Mouse (Mus musculus) cerebral cortex, adult 2 months (tissue): ENCODE data around the gene Plcl1.

Source experiments
- WGBS: fragments of 180-500 bp; shearing (Covaris S2); methylation state at CpG from one replicate; pipeline ENCODE4 v1.1.7; 2018; 5-methylcytosine and 5-hydroxymethylcytosine counted together

The Plcl1 gene

GRCm38 (mm10) chr1:55525748-55526147 is 120.0 kb downstream of the Plcl1 start:
- 98% methylated on average over 2 of the region's 2 CpGs for WGBS

GRCm38 (mm10) chr1:55528547-55529304 is 123.0 kb downstream of the Plcl1 start:
- WGBS, result 34% methylated on average over 7 of the region's 7 CpGs

GRCm38 (mm10) chr1:55533823-55534222 is 128.1 kb downstream of the Plcl1 start:
- WGBS, result 63% methylated on average over 1 of the region's 1 CpGs

- WGBS, result 83% methylated on average over 3 of the region's 3 CpGs
These were observed 148.7 kb downstream of the Plcl1 start for GRCm38 (mm10) chr1:55554405-55554804.

- WGBS, result 63% methylated on average over 7 of the region's 7 CpGs
These were observed 152.2 kb downstream of the Plcl1 start for GRCm38 (mm10) chr1:55557960-55558359.

- 43% methylated on average over 1 of the region's 1 CpGs for WGBS
These were observed 152.7 kb downstream of the Plcl1 start for GRCm38 (mm10) chr1:55558409-55558808.

DNA sequence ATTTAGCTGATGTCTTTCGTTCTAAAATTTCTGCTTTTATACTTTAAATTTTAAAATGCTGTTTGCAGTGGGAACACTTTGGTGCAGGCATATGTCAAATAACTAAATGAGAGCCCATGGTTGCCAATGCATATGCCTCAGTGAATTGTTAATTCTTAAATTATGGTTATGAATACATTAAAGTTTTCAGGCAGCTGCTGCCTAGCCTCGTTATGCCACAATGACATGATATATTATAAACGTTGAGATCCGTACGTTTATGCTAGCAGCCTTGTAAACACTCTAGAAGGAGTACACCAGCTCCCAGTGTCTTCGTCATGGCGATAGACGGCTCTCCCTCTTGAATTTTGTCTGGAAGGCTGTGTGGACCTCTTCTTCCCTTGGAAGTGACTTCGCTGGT is 154.3 kb downstream of the Plcl1 start:
- 68% methylated on average over 9 of the region's 9 CpGs for WGBS

DNA sequence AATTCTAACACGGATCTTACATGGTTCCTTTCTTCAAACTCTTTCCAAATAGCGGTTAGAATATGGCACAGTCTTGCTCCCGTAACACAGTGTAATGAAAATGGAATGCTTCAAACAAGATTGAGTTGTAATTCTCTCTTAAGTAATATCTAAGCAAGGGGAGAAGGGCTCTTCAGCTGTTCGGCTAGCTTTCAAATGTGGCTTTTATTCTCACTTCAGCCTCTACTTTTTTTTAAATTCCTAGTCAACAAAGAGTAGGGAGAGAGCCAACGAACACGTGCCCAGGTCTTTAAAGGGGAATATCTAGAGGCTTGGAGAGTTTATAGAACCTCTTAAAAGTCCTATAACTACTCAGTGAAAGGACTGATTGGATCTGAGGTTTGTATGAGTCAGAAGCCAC is 160.2 kb downstream of the Plcl1 start:
- 81% methylated on average over 6 of the region's 6 CpGs for WGBS

GRCm38 (mm10) chr1:55567801-55568360 is 162.2 kb downstream of the Plcl1 start:
- 72% methylated on average over 5 of the region's 5 CpGs for WGBS

DNA sequence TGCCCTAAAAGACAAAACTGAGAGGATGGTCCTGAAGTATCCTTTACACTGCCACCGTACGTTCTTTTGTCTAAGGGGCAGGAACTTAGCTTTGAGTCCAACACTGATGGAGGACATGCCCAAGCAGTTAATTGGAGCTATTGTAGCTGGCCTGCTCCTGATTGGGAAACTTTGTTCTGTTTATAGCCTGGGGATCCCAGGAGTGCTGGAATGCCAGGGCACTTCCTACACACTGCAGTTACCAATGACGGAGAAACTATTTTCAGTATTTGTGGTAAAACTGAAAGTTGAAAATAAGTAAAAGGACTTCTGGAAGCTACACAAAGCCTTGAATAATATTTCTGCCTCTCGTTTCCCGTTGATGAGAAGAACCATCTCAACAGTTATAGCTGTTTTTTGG is 164.5 kb downstream of the Plcl1 start:
- 35% methylated on average over 5 of the region's 5 CpGs for WGBS

- WGBS, result 87% methylated on average over 4 of the region's 4 CpGs
These were observed 165.7 kb downstream of the Plcl1 start for GRCm38 (mm10) chr1:55571399-55571798.

DNA sequence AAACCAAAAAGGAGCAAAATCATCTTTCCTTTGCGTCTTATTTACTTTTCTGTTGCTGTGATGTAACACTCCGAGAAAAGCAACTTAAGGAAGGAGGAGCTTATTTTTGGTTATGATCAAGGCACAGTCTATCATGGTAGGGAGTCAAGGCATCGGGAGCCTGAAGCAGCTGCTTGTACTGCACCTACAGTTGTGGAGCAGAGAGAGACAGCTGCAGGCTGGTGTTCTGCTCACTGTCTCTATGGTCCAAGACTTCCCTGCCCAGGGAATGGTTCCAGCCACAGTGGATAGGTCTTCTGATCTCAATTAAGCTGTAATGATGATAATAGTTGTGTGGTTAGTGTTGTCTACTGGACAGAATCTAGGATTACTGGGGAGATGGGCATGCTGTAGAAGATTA is 166.9 kb downstream of the Plcl1 start:
- WGBS, result 87% methylated on average over 3 of the region's 3 CpGs

DNA sequence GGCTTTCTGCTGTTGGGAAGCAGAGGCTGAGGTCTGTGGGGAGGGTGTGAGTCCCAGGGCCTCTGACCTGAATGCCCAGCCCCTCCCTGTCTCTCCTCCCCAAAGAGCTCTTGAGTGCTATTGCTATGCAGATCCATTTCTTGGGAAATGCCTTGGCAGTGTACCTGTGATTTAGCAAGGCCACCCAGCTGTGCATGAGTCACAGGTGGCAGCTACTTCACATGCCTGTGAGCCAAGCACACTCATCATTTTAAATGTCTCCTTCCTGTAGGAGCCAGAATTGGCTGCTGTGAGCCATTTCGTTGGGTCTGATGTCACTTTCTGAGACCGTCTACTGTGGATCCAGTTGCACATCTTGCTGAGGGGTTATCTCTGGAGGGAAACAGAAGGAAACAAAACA is 170.2 kb downstream of the Plcl1 start:
- WGBS, result 44% methylated on average over 2 of the region's 2 CpGs

GRCm38 (mm10) chr1:55581752-55582151 is 176.0 kb downstream of the Plcl1 start:
- 61% methylated on average over 2 of the region's 2 CpGs for WGBS

DNA sequence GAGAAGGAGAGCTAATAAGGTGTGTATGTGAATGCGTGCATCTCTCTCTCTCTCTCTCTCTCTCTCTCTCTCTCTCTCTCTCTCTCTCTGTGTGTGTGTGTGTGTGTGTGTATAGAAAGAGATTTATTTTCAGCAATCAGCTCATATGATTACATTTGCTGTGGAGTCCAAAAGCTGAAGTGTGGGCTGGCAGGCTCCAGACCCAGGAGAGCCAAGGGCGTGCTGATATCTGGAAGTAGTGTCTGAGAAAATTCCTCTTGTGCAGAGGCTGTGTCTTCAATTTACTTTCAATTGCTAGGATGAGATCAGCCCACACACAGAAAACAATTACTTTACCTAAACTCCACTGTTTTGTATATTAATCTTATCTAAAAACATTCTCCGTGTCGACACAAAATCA is 179.7 kb downstream of the Plcl1 start:
- 93% methylated on average over 4 of the region's 4 CpGs for WGBS

DNA sequence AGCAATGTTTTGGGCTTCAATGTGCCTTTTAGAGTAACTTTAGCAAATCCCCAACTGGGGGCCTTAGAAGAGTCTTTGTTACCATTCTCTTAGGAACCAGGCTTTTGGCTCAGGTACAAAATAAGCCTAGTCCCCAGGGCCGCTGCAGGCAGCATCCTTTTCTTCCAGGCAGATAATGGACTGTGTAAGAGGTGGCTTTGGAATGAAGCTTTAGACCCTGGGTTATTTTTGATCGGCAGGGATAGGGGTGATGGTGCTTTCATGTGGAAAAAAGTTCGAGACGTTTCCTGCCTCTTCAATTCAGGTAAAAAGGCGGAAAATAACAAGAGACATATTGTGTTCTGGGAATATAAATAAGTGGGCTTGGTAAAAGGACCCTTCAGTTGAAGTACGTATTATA is 182.4 kb downstream of the Plcl1 start:
- 61% methylated on average over 6 of the region's 6 CpGs for WGBS

DNA sequence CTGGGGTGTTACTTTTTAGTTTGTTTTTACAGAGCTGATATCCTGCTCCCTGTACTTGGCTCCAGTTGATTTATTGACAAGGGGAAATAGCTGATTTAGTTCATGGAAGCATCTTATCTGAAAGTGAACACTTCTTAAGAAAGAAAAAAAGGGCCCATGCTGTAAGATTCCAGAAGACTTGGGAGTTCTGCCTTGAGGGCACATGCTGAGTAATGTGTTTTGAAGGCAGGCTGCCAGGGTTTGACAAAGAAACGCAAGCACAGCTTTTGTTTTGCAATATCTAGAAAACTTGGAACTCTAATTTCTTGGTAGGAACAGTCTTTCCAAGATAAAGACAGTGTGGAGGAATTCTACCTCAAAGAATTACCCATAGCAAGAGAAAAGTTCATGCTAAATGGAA is 194.8 kb downstream of the Plcl1 start:
- WGBS, result 34% methylated on average over 1 of the region's 1 CpGs

- WGBS, result 91% methylated on average over 4 of the region's 4 CpGs
These were observed 198.9 kb downstream of the Plcl1 start for GRCm38 (mm10) chr1:55604593-55604992.

DNA sequence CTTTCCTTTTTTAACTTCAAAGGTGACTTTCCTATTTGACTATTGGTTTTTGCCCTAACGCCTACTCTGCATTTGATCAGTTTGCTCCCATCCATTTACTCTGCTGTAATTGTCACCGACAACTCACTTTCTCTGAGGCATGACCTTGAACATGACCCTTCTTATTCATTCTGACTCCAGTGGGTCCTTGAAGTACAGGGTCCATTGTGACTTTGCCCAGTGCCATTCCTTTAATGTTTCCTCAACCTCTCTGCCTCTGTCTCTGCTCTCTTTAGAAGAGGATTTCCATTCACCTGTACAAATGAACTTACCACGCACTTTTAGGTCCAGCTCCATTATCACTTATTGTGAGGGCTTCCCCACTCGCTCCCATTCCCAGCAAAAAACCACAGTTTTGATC is 199.7 kb downstream of the Plcl1 start:
- 91% methylated on average over 4 of the region's 4 CpGs for WGBS

DNA sequence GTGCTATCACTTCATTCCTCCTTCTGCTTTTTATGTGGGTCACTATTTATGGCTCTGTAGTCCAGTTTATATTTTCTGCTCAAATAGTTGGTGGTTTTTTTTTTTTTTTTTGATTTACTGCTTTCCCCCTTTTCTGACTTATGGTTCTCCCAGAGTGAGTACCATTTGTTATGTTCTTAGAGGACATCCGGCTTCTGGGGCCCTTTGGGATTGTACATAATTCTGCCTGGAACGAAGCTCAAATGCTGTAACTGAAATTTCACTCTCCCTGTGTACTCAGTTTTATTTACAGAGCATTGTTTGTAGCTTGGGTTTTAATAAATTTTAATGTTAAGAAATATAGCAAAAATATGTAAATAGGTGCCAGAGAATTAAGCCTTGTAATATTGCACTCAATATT is 200.2 kb downstream of the Plcl1 start:
- WGBS, result 75% methylated on average over 2 of the region's 2 CpGs

- 55% methylated on average over 8 of the region's 8 CpGs for WGBS
These were observed 200.7 kb downstream of the Plcl1 start for GRCm38 (mm10) chr1:55606405-55606804.

GRCm38 (mm10) chr1:55612759-55613328 is 207.1 kb downstream of the Plcl1 start:
- WGBS, result 80% methylated on average over 6 of the region's 6 CpGs

DNA sequence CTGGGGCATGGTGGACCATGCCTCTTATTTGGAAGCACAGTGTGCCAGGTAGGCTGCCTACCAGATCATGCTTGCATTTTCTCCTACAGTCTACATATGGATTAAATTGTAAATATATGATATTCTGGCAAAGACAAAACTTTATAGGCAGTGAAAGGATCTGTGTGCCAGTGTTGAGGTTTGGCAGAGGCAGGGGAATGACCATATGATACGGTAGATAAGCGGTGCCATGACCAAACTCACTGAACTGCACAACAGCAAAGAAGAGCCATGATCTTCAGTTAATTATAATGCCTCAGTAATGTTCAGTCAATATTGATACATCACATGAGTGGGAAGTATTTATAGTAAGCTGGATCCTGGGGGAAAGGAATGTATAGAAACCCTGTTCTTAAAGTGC is 212.1 kb downstream of the Plcl1 start:
- 94% methylated on average over 2 of the region's 2 CpGs for WGBS
